Comparison of ENCODE assay signal across 8 mouse cellular contexts in genomic region chr2:73891701-73892463, GRCm38 (mm10). TPM values are rescaled to one million over a fixed set of nuclear protein-coding genes. Genes with fewer than 3 reads are reported as not detected.
A peak's percentile ranks its signal among the peaks of the same experiment; 100 is the strongest.
DNase-seq lines count a peak whose midpoint lies in the region; ATAC-seq and TF ChIP-seq lines count a peak whose summit lies in the region.

No protein-coding gene starts in this region.

- H3K4me1 ChIP-seq in bone marrow, adult 2 months (ENCODE audit: control insufficient read depth, insufficient read depth, low read length): no peaks in the 10 kb centered on the region
- H3K4me1 ChIP-seq in forebrain, embryonic 11.5 days (replicated peaks; ENCODE audit: control insufficient read depth, insufficient read depth, low read length): no peaks in the 10 kb centered on the region
- 0 out of 2 replicates have a peak, but pooled peaks cover 3% of the 10 kb centered on the region for H3K4me1 ChIP-seq in hindbrain, postnatal 0 days (ENCODE audit: insufficient read depth, low read length)
- H3K4me1 ChIP-seq in lung, adult 2 months (ENCODE audit: control insufficient read depth, insufficient read depth, low read length): no peaks in the 10 kb centered on the region; the same call in 1 of the 2 replicates
- H3K4me1 ChIP-seq in neural tube, embryonic 12.5 days: 0 out of 2 replicates have a peak, but pooled peaks cover 3% of the 10 kb centered on the region

- H3K36me3 ChIP-seq in forebrain, embryonic 11.5 days (ENCODE audit: control insufficient read depth, insufficient read depth, low read length): no peaks in the 10 kb centered on the region; the same call in 1 of the 2 replicates
- H3K36me3 ChIP-seq in hindbrain, postnatal 0 days (ENCODE audit: insufficient read depth, low read length): no peaks in the 10 kb centered on the region
- H3K36me3 ChIP-seq in neural tube, embryonic 12.5 days: no peaks in the 10 kb centered on the region

- H3K4me3 ChIP-seq in bone marrow, adult 2 months (replicated peaks; ENCODE audit: control insufficient read depth, low read depth, low read length): peak overlapping the region; percentile 97
- H3K4me3 ChIP-seq in forebrain, embryonic 11.5 days (ENCODE audit: low read depth, low read length): peak overlapping the region; percentile 73
- H3K4me3 ChIP-seq in hindbrain, postnatal 0 days (ENCODE audit: low read length): peak overlapping the region; percentile 74
- peak overlapping the region; percentile 87 for H3K4me3 ChIP-seq in lung, adult 2 months (replicated peaks; ENCODE audit: extremely low read depth, low read depth, low read length)
- peak overlapping the region; percentile 91 for H3K4me3 ChIP-seq in neural tube, embryonic 12.5 days

- ATAC-seq in forebrain, embryonic 11.5 days (replicated peaks; ENCODE audit: low FRiP score): peak; percentile 75
- peak; percentile 66; the same call in 1 of the 2 replicates for ATAC-seq in hindbrain, postnatal 0 days
- ATAC-seq in neural tube, embryonic 12.5 days (ENCODE audit: low FRiP score, low read depth): no peak; the same call in 1 of the 2 replicates

- peak overlapping the region; percentile 74 for H3K4me2 ChIP-seq in forebrain, embryonic 11.5 days (ENCODE audit: low read depth, low read length, severe bottlenecking)
- H3K4me2 ChIP-seq in hindbrain, postnatal 0 days (ENCODE audit: low read depth, low read length): peak overlapping the region; percentile 62
- peak overlapping the region; percentile 80 for H3K4me2 ChIP-seq in neural tube, embryonic 12.5 days (replicated peaks)

- no peaks in the 10 kb centered on the region for H3K27me3 ChIP-seq in forebrain, embryonic 11.5 days (ENCODE audit: control insufficient read depth, insufficient read depth, low read length)
- H3K27me3 ChIP-seq in hindbrain, postnatal 0 days (ENCODE audit: insufficient read depth, low read length): no peaks in the 10 kb centered on the region
- no peaks in the 10 kb centered on the region for H3K27me3 ChIP-seq in neural tube, embryonic 12.5 days (replicated peaks)

- WGBS in bone marrow, adult 2 months: under 1% methylated on average over 54 of the region's 54 CpGs
- under 1% methylated on average over 54 of the region's 54 CpGs for WGBS in forebrain, embryonic 11.5 days
- WGBS in hindbrain, postnatal 0 days: under 1% methylated on average over 54 of the region's 54 CpGs
- WGBS in lung, adult 2 months: under 1% methylated on average over 54 of the region's 54 CpGs
- under 1% methylated on average over 54 of the region's 54 CpGs for WGBS in neural tube, embryonic 12.5 days

- no peak for TF ChIP-seq CTCF in bone marrow, adult 2 months (IDR thresholded peaks at IDR 0.05; ENCODE audit: control insufficient read depth, insufficient read depth, low read length)
- no peak for TF ChIP-seq CTCF in hindbrain, postnatal 0 days (IDR thresholded peaks at IDR 0.05; ENCODE audit: low read depth)
- no peak for TF ChIP-seq CTCF in lung, adult 2 months (IDR thresholded peaks at IDR 0.05; ENCODE audit: insufficient read depth, low read length)

- H3K9me3 ChIP-seq in forebrain, embryonic 11.5 days (ENCODE audit: control insufficient read depth, low read length): no peaks in the 10 kb centered on the region
- no peaks in the 10 kb centered on the region for H3K9me3 ChIP-seq in hindbrain, postnatal 0 days (ENCODE audit: low read length)
- no peaks in the 10 kb centered on the region for H3K9me3 ChIP-seq in neural tube, embryonic 12.5 days

- DNase-seq in layer of hippocampus, adult 8-10 months (ENCODE audit: low spot score in 2 of 2): peak; percentile 20 to 42
- no peak for DNase-seq in layer of hippocampus, adult 9-10 months (ENCODE audit: low spot score)
- DNase-seq in forebrain, embryonic 11.5 days (ENCODE audit: low spot score): no peak
- peak; percentile 63 for DNase-seq in hindbrain, postnatal 0 days (ENCODE audit: low spot score)
- no peak for DNase-seq in lung, adult 2 months
- DNase-seq in adrenal gland, postnatal 25 days: no peak

- H3K9ac ChIP-seq in forebrain, embryonic 11.5 days (ENCODE audit: low read length): peak overlapping the region; percentile 95
- H3K9ac ChIP-seq in hindbrain, postnatal 0 days (replicated peaks; ENCODE audit: low read length): peak overlapping the region; percentile 82
- peak overlapping the region; percentile 96 for H3K9ac ChIP-seq in neural tube, embryonic 12.5 days

- TF ChIP-seq POLR2A in bone marrow, adult 2 months (IDR thresholded peaks at IDR 0.05; ENCODE audit: borderline replicate concordance, control insufficient read depth, low read depth, low read length): no peak
- TF ChIP-seq POLR2A in lung, adult 2 months (IDR thresholded peaks at IDR 0.05; ENCODE audit: borderline replicate concordance, extremely low read depth, low read depth, low read length): no peak

- peak overlapping the region; percentile 86 for H3K27ac ChIP-seq in bone marrow, adult 2 months (ENCODE audit: control insufficient read depth, insufficient read depth, low read depth, low read length, poor library complexity)
- peak overlapping the region; percentile 87 for H3K27ac ChIP-seq in forebrain, embryonic 11.5 days (ENCODE audit: low read depth, low read length)
- peak overlapping the region; percentile 91 for H3K27ac ChIP-seq in hindbrain, postnatal 0 days
- peak overlapping the region; percentile 89 for H3K27ac ChIP-seq in neural tube, embryonic 12.5 days

RNA-seq across cellular contexts. Expression of gene Atf2, which starts 0.6 kb away (rescaled TPM):
- 100 to 1,000 TPM; 127 to 177 (median 149) TPM for total RNA-seq in layer of hippocampus, adult 8-10 months (2022)
- polyA plus RNA-seq in bone marrow, adult 2 months (2011; ENCODE audit: insufficient read depth, insufficient read length, low replicate concordance, missing spikeins): 13.1 and 16.3 TPM in 2 replicates
- polyA plus RNA-seq in forebrain, embryonic 11.5 days (2014; fragmentation: Nextera tagmentation; extraction: Ambion mirVana): 89.6 and 101 TPM in 2 replicates
- total RNA-seq in hindbrain, postnatal 0 days (2014; rRNA removed): 67.2 and 78.9 TPM in 2 replicates
- 82.2 and 87.7 TPM in 2 replicates for polyA plus RNA-seq in hindbrain, postnatal 0 days (2015; fragmentation: Nextera tagmentation; extraction: Ambion mirVana)
- 10.3 and 11.9 TPM in 2 replicates for polyA plus RNA-seq in lung, adult 2 months (2012; rRNA removed)
- 89.8 and 98.5 TPM in 2 replicates for polyA plus RNA-seq in neural tube, embryonic 12.5 days (2016; fragmentation: Nextera tagmentation; extraction: Ambion mirVana)
- 66.7 and 75.0 TPM in 2 replicates for total RNA-seq in adrenal gland, postnatal 25 days (2021)

RNA-seq across cellular contexts. Expression of gene Atp5g3, which starts 19.2 kb away (rescaled TPM):
- total RNA-seq in layer of hippocampus, adult 8-10 months (2022): 100 to 1,000 TPM; 483 to 509 (median 502) TPM
- 221 and 279 TPM in 2 replicates for polyA plus RNA-seq in bone marrow, adult 2 months (2011; ENCODE audit: insufficient read depth, insufficient read length, low replicate concordance, missing spikeins)
- 769 and 800 TPM in 2 replicates for polyA plus RNA-seq in forebrain, embryonic 11.5 days (2014; fragmentation: Nextera tagmentation; extraction: Ambion mirVana)
- 311 and 381 TPM in 2 replicates for total RNA-seq in hindbrain, postnatal 0 days (2014; rRNA removed)
- polyA plus RNA-seq in hindbrain, postnatal 0 days (2015; fragmentation: Nextera tagmentation; extraction: Ambion mirVana): 1,557 and 1,586 TPM in 2 replicates
- polyA plus RNA-seq in lung, adult 2 months (2012; rRNA removed): 227 and 232 TPM in 2 replicates
- polyA plus RNA-seq in neural tube, embryonic 12.5 days (2016; fragmentation: Nextera tagmentation; extraction: Ambion mirVana): 801 and 870 TPM in 2 replicates
- 728 and 886 TPM in 2 replicates for total RNA-seq in adrenal gland, postnatal 25 days (2021)

Comparison
In these comparisons a context has a peak if more than half of its experiments do, and no peak if none do; other contexts are left out.
1. DNase-seq: peak in layer of hippocampus, adult 8-10 months (2 of 2) and hindbrain, postnatal 0 days (single experiment); none in layer of hippocampus, adult 9-10 months (single experiment), forebrain, embryonic 11.5 days (single experiment), lung, adult 2 months (single experiment) and adrenal gland, postnatal 25 days (single experiment).
2. Peak in every context shown above with its lines, with median percentiles within 50 percentile points of each other: H3K27ac ChIP-seq, H3K4me3 ChIP-seq, H3K4me2 ChIP-seq and H3K9ac ChIP-seq.